Mouse (Mus musculus): ENCODE measurements around the gene Tulp2. TPM values are rescaled to one million over a fixed set of nuclear protein-coding genes. Genes with fewer than 3 reads are reported as not detected.
"Not testable (repeated sequence)": the region's sequence is repeated elsewhere in the genome, so short reads cannot be mapped to it uniquely, and the experiment has no call there.

Gene Tulp2
- polyA plus RNA-seq, 1 experiment from 2014 or later: 0.74 TPM

GRCm38 (mm10) chr7:45476453-45476852 lies 5.2 kb upstream of the Tulp2 start:
- 0 out of 2 replicates have a peak, but pooled peaks cover 3% of the 10 kb centered on the region for H3K4me1 ChIP-seq
- no peak overlapping the region for H3K4me2 ChIP-seq
- no peak overlapping the region for H3K9ac ChIP-seq
- 52% methylated on average over 1 of the region's 1 CpGs for WGBS
- H3K36me3 ChIP-seq: 0 out of 2 replicates have a peak, but pooled peaks cover 6% of the 10 kb centered on the region
- H3K27ac ChIP-seq (replicated peaks): no peak overlapping the region
- no peaks in the 10 kb centered on the region for H3K27me3 ChIP-seq (replicated peaks)
- ATAC-seq (ENCODE audit: extremely low read depth, insufficient number of reproducible peaks, low FRiP score, low TSS enrichment): no peak
- H3K4me3 ChIP-seq: no peak overlapping the region
- no peaks in the 10 kb centered on the region for H3K9me3 ChIP-seq

GRCm38 (mm10) chr7:45477003-45477402 lies 4.7 kb upstream of the Tulp2 start:
- Histone ChIP-seq H3K27me3 (replicated peaks) (no peaks in the 10 kb centered on the region), H3K4me1 (0 out of 2 replicates have a peak, but pooled peaks cover 3% of the 10 kb centered on the region), H3K27ac (replicated peaks) (no peak overlapping the region), H3K9me3 (no peaks in the 10 kb centered on the region), H3K9ac (0 out of 2 replicates have a peak overlapping the region, but pooled peaks have one; percentile 38), H3K4me3 (no peak overlapping the region), H3K4me2 (no peak overlapping the region), H3K36me3 (0 out of 2 replicates have a peak, but pooled peaks cover 6% of the 10 kb centered on the region)
- WGBS: 15% methylated on average over 3 of the region's 3 CpGs
- no peak for ATAC-seq (ENCODE audit: extremely low read depth, insufficient number of reproducible peaks, low FRiP score, low TSS enrichment)

- no peak overlapping the region for H3K9ac ChIP-seq
- WGBS: 90% methylated on average over 7 of the region's 7 CpGs
- H3K4me2 ChIP-seq: no peak overlapping the region
- no peaks in the 10 kb centered on the region for H3K9me3 ChIP-seq
- H3K4me3 ChIP-seq: no peak overlapping the region
- H3K4me1 ChIP-seq: 0 out of 2 replicates have a peak, but pooled peaks cover 3% of the 10 kb centered on the region
- no peak for ATAC-seq (ENCODE audit: extremely low read depth, insufficient number of reproducible peaks, low FRiP score, low TSS enrichment)
- H3K27me3 ChIP-seq (replicated peaks): no peaks in the 10 kb centered on the region
- H3K27ac ChIP-seq (replicated peaks): no peak overlapping the region
- H3K36me3 ChIP-seq: 0 out of 2 replicates have a peak, but pooled peaks cover 4% of the 10 kb centered on the region
Measured at GRCm38 (mm10) chr7:45478774-45479173, 2.9 kb upstream of the Tulp2 start.

DNA sequence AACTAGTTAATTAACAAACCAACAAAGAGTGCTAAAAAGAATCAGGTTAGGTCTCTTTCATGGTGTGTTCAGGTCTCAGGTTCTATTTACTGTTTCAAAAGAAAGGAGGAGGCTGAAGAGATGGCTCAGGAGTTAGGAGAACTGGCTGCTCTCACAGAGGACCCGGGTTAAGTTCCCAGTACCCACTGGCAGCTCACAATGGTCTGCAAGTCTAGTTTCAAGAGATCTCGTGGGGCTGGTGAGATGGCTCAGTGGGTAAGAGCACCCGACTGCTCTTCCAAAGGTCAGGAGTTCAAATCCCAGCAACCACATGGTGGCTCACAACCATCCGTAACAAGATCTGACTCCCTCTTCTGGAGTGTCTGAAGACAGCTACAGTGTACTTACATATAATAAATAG lies 1.4 kb upstream of the Tulp2 start:
- not testable (repeated sequence) for H3K4me1 ChIP-seq; H3K9ac ChIP-seq; H3K4me2 ChIP-seq; H3K27me3 ChIP-seq (replicated peaks); ATAC-seq (ENCODE audit: extremely low read depth, insufficient number of reproducible peaks, low FRiP score, low TSS enrichment); H3K36me3 ChIP-seq; H3K4me3 ChIP-seq; H3K27ac ChIP-seq (replicated peaks); H3K9me3 ChIP-seq
- WGBS: 72% methylated on average over 3 of the region's 4 CpGs

DNA sequence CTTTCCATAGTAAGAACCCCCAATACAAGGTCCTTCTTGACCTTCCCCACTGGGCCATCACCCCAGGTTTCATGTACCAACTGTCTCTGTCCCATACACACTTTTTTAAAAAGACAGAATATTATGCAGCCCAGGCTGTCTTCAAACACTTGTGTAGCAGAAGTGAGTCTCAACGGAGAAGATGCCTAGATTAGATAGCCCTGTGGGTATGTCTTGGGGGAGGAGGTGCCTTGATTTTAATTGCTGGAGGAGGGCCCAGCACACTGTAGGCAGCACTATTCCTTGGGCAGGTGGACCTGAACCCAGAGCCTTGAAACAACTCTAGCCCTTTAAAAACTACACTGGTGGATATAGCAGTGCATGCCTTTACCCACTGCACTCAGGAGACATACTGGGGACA lies 489 bp downstream of the Tulp2 start:
- Histone ChIP-seq H3K4me3 (no peak overlapping the region), H3K4me2 (no peak overlapping the region), H3K27me3 (replicated peaks) (no peaks in the 10 kb centered on the region), H3K9ac (no peak overlapping the region), H3K36me3 (0 out of 2 replicates have a peak, but pooled peaks cover 5% of the 10 kb centered on the region), H3K9me3 (no peaks in the 10 kb centered on the region), H3K27ac (replicated peaks) (no peak overlapping the region), H3K4me1 (no peaks in the 10 kb centered on the region)
- ATAC-seq (ENCODE audit: extremely low read depth, insufficient number of reproducible peaks, low FRiP score, low TSS enrichment): no peak
- 68% methylated on average over 1 of the region's 1 CpGs for WGBS

- H3K4me2 ChIP-seq; H3K27ac ChIP-seq (replicated peaks); H3K27me3 ChIP-seq (replicated peaks); H3K4me3 ChIP-seq; ATAC-seq (ENCODE audit: extremely low read depth, insufficient number of reproducible peaks, low FRiP score, low TSS enrichment); H3K36me3 ChIP-seq; H3K9me3 ChIP-seq; H3K9ac ChIP-seq: not testable (repeated sequence)
- peaks cover 18% of the 10 kb centered on the region for H3K4me1 ChIP-seq
- WGBS: 85% methylated on average over 5 of the region's 5 CpGs
Measured at GRCm38 (mm10) chr7:45484985-45485384, 3.3 kb downstream of the Tulp2 start.

DNA sequence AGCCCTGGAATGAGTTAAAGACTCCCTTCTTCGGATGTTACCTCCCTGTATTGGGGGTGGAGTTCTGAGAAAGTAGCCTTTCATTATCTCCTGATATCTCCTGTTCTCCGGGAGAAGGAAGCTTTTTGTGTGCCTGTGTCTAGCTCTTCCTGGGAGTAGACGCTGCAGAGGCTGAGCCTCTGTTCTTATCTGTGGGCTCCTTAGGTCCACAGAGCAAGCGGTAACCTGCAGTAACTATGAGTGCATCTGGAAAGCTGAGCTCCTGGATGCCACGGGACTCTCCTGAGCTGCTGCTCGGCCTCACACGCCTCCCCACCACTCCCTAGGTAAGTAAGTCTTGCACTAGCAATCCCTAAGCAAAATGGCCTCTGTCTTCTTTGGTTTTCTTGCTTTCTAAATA lies 4.5 kb downstream of the Tulp2 start:
- WGBS: 47% methylated on average over 7 of the region's 7 CpGs
- H3K27me3 ChIP-seq (replicated peaks): no peaks in the 10 kb centered on the region

DNA sequence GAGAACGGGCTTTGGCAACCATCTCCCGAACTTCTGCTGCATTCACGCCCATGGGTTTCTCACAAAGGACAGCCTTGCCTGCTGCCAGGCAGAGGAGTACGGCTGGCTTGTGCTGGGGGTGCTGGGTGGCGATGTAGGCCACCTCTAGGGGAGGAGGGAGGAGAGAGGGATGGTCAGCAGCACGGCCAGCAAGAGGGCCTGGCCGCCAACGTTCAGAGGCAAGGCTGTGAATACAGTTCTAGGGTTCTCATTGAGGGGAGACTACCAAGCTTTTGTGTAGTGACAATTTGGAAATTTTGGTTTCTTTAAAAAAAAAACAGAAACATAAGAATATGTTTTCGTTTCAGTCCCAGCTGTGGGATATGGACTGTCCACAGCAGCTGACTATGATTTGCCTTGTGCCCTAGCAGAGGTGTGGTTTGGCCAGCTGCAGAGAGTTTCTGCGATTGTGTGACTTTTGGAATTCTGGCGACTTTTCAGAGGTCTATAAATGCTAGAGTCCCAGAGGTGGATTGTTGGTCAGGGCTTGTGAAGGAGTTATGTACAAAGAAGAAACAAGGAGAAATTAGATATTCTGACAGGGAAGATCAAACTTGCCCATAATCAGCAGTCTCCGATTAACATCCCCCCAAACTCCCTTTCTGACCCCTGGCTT lies 5.2 kb downstream of the Tulp2 start, which contains the start of gene Gm45808:
Gm45808 (minus strand) TSS at position 51 of the 655 bp plus-strand sequence.
- Histone ChIP-seq H3K4me3 (no peak within 1 kb of the TSS), H3K27me3 (replicated peaks) (no peaks in the 10 kb centered on the region), H3K27ac (replicated peaks) (no peak within 1 kb of the TSS), H3K4me2 (peak within 1 kb of the TSS; percentile 78; the same call in 1 of the 2 replicates), H3K36me3 (peaks cover 2% of the 10 kb centered on the region; the same call in 1 of the 2 replicates), H3K9ac (no peak within 1 kb of the TSS), H3K9me3 (no peaks in the 10 kb centered on the region), H3K4me1 (peaks cover 29% of the 10 kb centered on the region)
- 83% methylated on average over 12 of the region's 12 CpGs for WGBS
- ATAC-seq (ENCODE audit: extremely low read depth, insufficient number of reproducible peaks, low FRiP score, low TSS enrichment): no peak

More for the DNA sequence above, 4.5 kb downstream of the Tulp2 start:
- no peak overlapping the region for H3K27ac ChIP-seq (replicated peaks)
- H3K9ac ChIP-seq: no peak overlapping the region
- H3K4me3 ChIP-seq: no peak overlapping the region
- H3K4me1 ChIP-seq: peaks cover 24% of the 10 kb centered on the region
- H3K9me3 ChIP-seq: no peaks in the 10 kb centered on the region
- 0 out of 2 replicates have a peak, but pooled peaks cover 2% of the 10 kb centered on the region for H3K36me3 ChIP-seq
- H3K4me2 ChIP-seq: no peak overlapping the region
- ATAC-seq (ENCODE audit: extremely low read depth, insufficient number of reproducible peaks, low FRiP score, low TSS enrichment): no peak

DNA sequence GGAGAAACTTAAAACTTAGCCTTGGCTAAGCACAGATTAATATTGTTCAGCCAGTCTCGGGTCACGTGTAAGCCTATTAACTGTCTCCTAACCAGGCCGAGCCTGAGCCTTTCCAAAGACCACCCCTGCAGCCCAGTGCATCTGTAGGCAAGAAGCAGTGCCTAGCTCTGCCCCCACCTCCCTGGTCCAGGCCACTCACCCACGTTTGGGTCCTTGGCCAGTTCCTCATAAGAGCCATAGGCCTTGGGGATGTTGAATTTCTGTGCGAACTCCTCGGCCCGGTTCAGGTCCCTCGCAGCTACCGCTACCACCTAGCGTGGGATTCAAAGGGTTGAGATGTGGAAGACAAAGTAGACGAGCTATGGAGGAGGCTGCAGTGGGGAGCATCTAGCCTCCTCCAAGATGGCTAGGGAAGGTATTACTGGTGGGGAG lies 6.2 kb downstream of the Tulp2 start:
- no peaks in the 10 kb centered on the region for H3K27me3 ChIP-seq (replicated peaks)
- H3K9me3 ChIP-seq: no peaks in the 10 kb centered on the region
- 42% methylated on average over 11 of the region's 11 CpGs for WGBS
- H3K9ac ChIP-seq: peak overlapping the region; percentile 84
- peak overlapping the region; percentile 58; the same call in 1 of the 2 replicates for H3K27ac ChIP-seq (replicated peaks)
- no peak for ATAC-seq (ENCODE audit: extremely low read depth, insufficient number of reproducible peaks, low FRiP score, low TSS enrichment)
- H3K4me1 ChIP-seq: peaks cover 29% of the 10 kb centered on the region
- peak overlapping the region; percentile 62 for H3K4me3 ChIP-seq
- H3K36me3 ChIP-seq: peaks cover 12% of the 10 kb centered on the region
- H3K4me2 ChIP-seq: peak overlapping the region; percentile 78

GRCm38 (mm10) chr7:45488293-45489204 lies 6.9 kb downstream of the Tulp2 start, which contains the start of gene Dhdh:
Gene Dhdh, minus strand, starts transcription at chr7:45488805.
- Histone ChIP-seq H3K4me2 (peak within 1 kb of the TSS; percentile 78), H3K9ac (peak within 1 kb of the TSS; percentile 84), H3K27ac (replicated peaks) (peak within 1 kb of the TSS; percentile 58), H3K4me3 (peak within 1 kb of the TSS; percentile 62), H3K27me3 (replicated peaks) (no peaks in the 10 kb centered on the region), H3K36me3 (peaks cover 19% of the 10 kb centered on the region), H3K9me3 (no peaks in the 10 kb centered on the region), H3K4me1 (peaks cover 29% of the 10 kb centered on the region)
- peak; percentile 28; the same call in 1 of the 2 replicates for ATAC-seq (ENCODE audit: extremely low read depth, insufficient number of reproducible peaks, low FRiP score, low TSS enrichment)
- WGBS: 9% methylated on average over 37 of the region's 38 CpGs

GRCm38 (mm10) chr7:45489578-45489977 lies 7.9 kb downstream of the Tulp2 start:
- Histone ChIP-seq H3K9me3 (no peaks in the 10 kb centered on the region), H3K36me3 (peaks cover 29% of the 10 kb centered on the region), H3K9ac (no peak overlapping the region), H3K4me1 (peaks cover 29% of the 10 kb centered on the region), H3K4me2 (no peak overlapping the region), H3K27ac (replicated peaks) (no peak overlapping the region), H3K4me3 (no peak overlapping the region), H3K27me3 (replicated peaks) (no peaks in the 10 kb centered on the region)
- no peak for ATAC-seq (ENCODE audit: extremely low read depth, insufficient number of reproducible peaks, low FRiP score, low TSS enrichment)
- WGBS: 49% methylated on average over 7 of the region's 7 CpGs
